Mouse (Mus musculus): Measurements from ENCODE around the gene Fam84b. TPM values are rescaled to one million over a fixed set of nuclear protein-coding genes. Genes with fewer than 3 reads are reported as not detected.
A peak's percentile ranks its signal among the peaks of the same experiment; 100 is the strongest.

Gene Fam84b
- total RNA-seq, 2 experiments from 2014 or later: 12.3 to 16.1 TPM

- intact Hi-C loops (cut with DNase I): no loop called here
These were observed 18.7 kb downstream of the Fam84b start for GRCm38 (mm10) chr15:60834598-60835571.

DNA sequence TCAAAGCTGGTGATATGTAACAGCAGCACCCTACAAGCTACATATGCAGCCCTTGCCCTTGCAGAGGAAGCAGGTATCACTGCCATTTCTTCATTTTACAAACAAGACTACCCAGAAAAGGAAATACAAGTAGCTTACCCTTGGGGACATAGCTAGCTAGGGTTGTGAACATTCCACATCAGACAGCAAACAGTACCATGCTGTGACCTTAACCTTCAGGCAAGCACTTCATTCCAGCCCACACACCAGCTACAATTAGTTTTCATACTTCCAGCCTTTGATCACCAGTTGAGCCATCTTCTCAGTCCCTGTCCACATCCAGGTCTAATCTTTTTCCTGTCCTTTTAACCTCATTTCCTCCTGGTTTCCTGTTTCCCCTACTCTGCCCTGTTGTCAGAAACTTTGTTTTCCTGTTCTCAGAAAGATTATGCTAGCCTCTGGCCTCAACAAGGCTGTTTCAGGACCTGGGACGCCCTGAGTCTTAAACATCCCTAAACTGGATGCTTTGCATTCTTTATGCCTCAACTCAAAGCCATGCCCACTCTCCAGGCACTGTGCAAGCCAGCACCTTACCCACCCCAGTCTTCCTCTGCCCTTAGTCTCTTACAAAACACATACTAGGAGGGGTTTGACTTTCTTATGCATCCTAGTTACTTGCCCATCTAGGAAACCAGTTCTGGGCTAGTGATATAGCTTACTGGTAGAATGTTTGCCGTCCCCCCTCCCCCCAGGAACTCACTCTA, 19.9 kb downstream of the Fam84b start:
- DNase-seq (ENCODE audit: extremely low spot score in 1 of 2, low spot score in 2 of 2): no peak
- intact Hi-C loops (cut with DNase I): no loop called here

More at GRCm38 (mm10) chr15:60834598-60835571, 18.7 kb downstream of the Fam84b start:
- DNase-seq (ENCODE audit: extremely low spot score in 1 of 2, low spot score in 2 of 2): no peak

GRCm38 (mm10) chr15:60832586-60832985, 21.0 kb downstream of the Fam84b start:
- intact Hi-C loops (cut with DNase I): no loop called here
- DNase-seq (ENCODE audit: extremely low spot score in 1 of 2, low spot score in 2 of 2): no peak

GRCm38 (mm10) chr15:60826226-60826625, 27.4 kb downstream of the Fam84b start:
- intact Hi-C loops (cut with DNase I): loop anchor here (10.0 kb wide), 2 partner anchors 131 to 269 kb away; no protein-coding TSS in a partner anchor
- DNase-seq (ENCODE audit: extremely low spot score in 1 of 2, low spot score in 2 of 2): no peak

- intact Hi-C loops (cut with DNase I): loop anchor here (2.0 to 10.0 kb wide), 4 partner anchors 130 to 942 kb away; no protein-coding TSS in a partner anchor
These were observed 28.8 kb downstream of the Fam84b start for GRCm38 (mm10) chr15:60824751-60825227.

GRCm38 (mm10) chr15:60823870-60824709, 29.5 kb downstream of the Fam84b start:
- DNase-seq (ENCODE audit: extremely low spot score in 1 of 2, low spot score in 2 of 2): peak in 1 of 2 experiments; percentile 34
- intact Hi-C loops (cut with DNase I): loop anchor here (2.0 to 10.0 kb wide), 4 partner anchors 129 to 942 kb away; no protein-coding TSS in a partner anchor

More at GRCm38 (mm10) chr15:60824751-60825227, 28.8 kb downstream of the Fam84b start:
- peak; percentile 88 to 94 for DNase-seq (ENCODE audit: extremely low spot score in 1 of 2, low spot score in 2 of 2)

GRCm38 (mm10) chr15:60823620-60823869, 30.0 kb downstream of the Fam84b start:
- intact Hi-C loops (cut with DNase I): loop anchor here (5.0 to 10.0 kb wide), 3 partner anchors 129 to 941 kb away; no protein-coding TSS in a partner anchor
- peak in 1 of 2 experiments; percentile 40 for DNase-seq (ENCODE audit: extremely low spot score in 1 of 2, low spot score in 2 of 2)

DNA sequence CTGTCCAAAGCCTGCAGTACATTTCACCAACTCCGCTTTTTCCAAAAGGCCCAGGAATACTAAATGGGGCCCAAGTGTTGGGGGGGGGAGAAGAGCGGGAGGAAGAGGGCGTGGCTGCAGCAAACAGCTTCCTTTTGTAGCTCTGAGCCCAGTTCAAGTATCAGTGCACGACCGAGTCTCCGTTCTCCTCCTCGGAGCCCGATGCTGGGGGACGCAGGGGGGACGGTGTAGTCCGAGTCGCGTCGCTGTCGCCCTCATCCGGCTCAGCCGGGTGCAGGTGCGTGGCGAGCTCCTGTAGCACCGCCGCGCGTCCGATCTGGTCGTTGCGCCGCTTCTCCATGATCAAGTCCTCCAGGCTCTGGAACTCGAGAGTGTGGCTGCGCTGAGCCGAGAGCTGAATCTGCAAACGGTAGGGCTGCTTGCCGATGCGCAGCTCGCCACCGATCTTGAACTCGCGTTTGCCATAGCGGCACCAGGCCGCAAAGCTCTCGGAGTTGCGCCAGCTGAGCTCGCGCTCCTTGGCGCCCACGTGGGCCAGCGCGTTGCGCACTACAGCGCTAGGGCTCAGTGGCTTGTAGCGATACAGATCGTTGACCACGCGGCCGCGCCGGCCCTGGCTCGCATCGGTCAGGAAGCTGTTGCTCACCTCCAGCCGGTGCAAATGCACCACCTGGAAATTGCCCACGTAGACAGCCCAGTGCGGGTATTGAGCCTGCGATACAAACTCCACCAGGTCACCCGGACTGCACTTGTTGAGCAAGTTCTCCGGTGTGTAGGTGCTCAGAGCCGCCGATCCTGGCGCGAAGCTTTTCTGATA, 30.6 kb downstream of the Fam84b start:
- peak; percentile 73 to 80 for DNase-seq (ENCODE audit: extremely low spot score in 1 of 2, low spot score in 2 of 2)
- intact Hi-C loops (cut with DNase I): loop anchor here (5.0 to 10.0 kb wide), 3 partner anchors 128 to 941 kb away; no protein-coding TSS in a partner anchor

- DNase-seq (ENCODE audit: extremely low spot score in 1 of 2, low spot score in 2 of 2): peak; percentile 26 to 30
- intact Hi-C loops (cut with DNase I): loop anchor here (5.0 to 10.0 kb wide), 3 partner anchors 127 to 940 kb away; no protein-coding TSS in a partner anchor
These were observed 31.3 kb downstream of the Fam84b start for GRCm38 (mm10) chr15:60822101-60822802.

DNA sequence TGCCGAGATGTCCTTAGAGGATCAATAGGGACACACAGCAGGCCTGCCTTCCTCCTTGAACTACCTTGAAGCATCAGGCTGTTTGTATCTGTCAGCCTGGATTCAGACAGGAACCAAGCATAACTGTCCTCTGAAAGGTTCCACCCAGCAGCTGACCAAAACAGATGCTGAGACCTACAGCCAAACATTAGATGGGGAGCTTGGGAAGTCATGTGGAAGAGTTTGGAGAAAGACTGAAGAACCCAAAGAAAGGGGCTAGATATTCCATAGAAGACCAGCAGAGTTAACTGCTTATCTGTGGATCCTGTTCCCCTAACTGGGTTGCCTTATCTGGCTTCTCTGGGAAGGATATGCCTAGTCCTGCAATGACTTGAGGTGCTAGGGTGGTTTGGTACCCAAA, 35.1 kb downstream of the Fam84b start:
- intact Hi-C loops (cut with DNase I): no loop called here

DNA sequence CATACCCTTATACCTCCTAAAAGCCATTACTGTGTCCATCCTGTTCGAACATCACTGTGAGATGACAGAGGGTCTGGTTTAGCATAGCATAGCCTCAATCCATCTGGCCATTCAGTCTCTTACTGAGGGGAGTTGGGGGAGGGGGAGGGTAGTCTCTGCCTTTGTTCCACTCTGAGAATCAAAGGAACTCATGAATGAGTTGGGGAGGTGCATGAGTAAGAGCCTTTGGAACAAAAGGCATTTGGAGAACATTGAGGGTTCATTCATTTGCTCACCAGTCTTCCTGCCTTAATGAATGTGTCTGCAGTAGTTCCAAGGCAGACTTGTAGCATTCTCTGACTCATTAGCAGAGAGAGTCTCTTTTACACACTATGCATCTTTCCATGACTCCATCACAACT, 37.1 kb downstream of the Fam84b start:
- DNase-seq (ENCODE audit: extremely low spot score in 1 of 2, low spot score in 2 of 2): no peak
- intact Hi-C loops (cut with DNase I): no loop called here

More for the DNA sequence above, 35.1 kb downstream of the Fam84b start:
- no peak for DNase-seq (ENCODE audit: extremely low spot score in 1 of 2, low spot score in 2 of 2)

- no peak for DNase-seq (ENCODE audit: extremely low spot score in 1 of 2, low spot score in 2 of 2)
- intact Hi-C loops (cut with DNase I): no loop called here
These were observed 39.0 kb downstream of the Fam84b start for GRCm38 (mm10) chr15:60814542-60814941.

DNA sequence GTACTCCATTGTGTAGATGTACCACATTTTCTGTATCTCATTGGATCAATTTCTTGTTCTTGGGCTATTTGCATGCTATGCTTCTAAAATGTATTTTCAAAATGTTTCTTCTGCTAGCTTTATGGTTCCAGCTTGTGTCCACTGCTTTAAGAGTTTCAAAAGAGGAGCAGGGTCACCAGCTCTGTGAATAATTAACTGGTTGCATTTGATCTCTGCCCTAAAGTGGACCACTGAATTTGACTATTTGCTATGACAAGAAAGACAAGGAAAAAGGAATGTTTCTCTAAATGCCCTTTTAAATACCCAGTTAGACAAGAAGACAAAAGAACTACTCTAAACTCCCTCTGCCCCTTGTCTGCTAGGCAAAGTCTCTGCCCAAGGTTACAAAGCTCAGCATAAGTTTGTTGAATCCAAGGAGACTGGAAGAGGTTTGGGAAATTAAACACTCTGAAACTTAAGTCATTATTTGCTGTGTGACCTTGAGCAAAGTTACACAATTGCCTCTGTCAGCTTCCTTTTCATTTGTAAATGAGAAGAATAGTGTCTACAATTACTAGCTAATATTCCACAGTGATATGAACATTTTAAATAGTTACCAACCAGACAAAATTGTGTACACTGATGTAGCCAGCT, 60.4 kb downstream of the Fam84b start:
- intact Hi-C loops (cut with DNase I): no loop called here
- no peak for DNase-seq (ENCODE audit: extremely low spot score in 1 of 2, low spot score in 2 of 2)

- no peak for DNase-seq (ENCODE audit: extremely low spot score in 1 of 2, low spot score in 2 of 2)
- intact Hi-C loops (cut with DNase I): no loop called here
These were observed 64.5 kb downstream of the Fam84b start for GRCm38 (mm10) chr15:60789084-60789483.

DNA sequence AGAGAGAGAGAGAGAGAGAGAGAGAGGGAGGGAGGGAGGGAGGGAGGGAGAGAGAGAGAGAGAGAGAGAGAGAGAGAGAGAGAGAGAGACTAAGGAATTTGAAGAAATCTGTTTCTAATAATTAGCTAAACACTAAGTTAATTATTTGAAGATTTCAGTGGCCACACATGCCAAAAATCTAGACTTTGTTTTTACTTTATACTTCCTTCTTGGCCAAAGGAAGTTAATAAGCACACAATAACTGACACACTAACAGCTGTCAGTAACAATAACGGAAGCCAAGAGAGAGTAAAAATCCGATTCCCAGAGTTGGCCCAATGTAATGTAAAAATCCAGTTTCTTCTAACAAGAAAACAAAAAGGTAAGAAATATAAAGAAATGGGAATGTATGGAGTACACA, 69.8 kb downstream of the Fam84b start:
- intact Hi-C loops (cut with DNase I): no loop called here
- DNase-seq (ENCODE audit: extremely low spot score in 1 of 2, low spot score in 2 of 2): no peak

- no peak for DNase-seq (ENCODE audit: extremely low spot score in 1 of 2, low spot score in 2 of 2)
- intact Hi-C loops (cut with DNase I): no loop called here
These were observed 74.0 kb downstream of the Fam84b start for GRCm38 (mm10) chr15:60779531-60779973.
